34 mouse cellular contexts compared by ENCODE assay signal in genomic region chr11:17743821-17744220, GRCm38 (mm10).
"Had no signal": no experiment of that assay in that cellular context is flagged by ENCODE, and none has a peak within 500 bp of the region (broad histone marks: within the 10 kb centered on the region; RNA-seq: fewer than 3 reads in every experiment).

No protein-coding gene starts in this region.

- H3K27ac ChIP-seq: heart, embryonic 13.5 days; heart, embryonic 15.5 days; hindbrain, embryonic 10.5 days; hindbrain, embryonic 12.5 days; hindbrain, embryonic 13.5 days; hindbrain, embryonic 14.5 days; hindbrain, embryonic 15.5 days; hindbrain, postnatal 0 days; intestine, embryonic 15.5 days; kidney, embryonic 15.5 days; kidney, postnatal 0 days; layer of hippocampus, adult 2 months; left cerebral cortex, adult 2 months had no signal

- H3K4me1 ChIP-seq: heart, embryonic 12.5 days; heart, embryonic 13.5 days; heart, embryonic 15.5 days; hindbrain, embryonic 10.5 days; hindbrain, embryonic 12.5 days; hindbrain, embryonic 13.5 days; hindbrain, embryonic 15.5 days; intestine, embryonic 15.5 days; kidney, embryonic 15.5 days had no signal

- H3K36me3 ChIP-seq: heart, embryonic 12.5 days; heart, embryonic 13.5 days; heart, embryonic 15.5 days; hindbrain, embryonic 10.5 days; hindbrain, embryonic 12.5 days; hindbrain, embryonic 13.5 days; hindbrain, embryonic 15.5 days; intestine, embryonic 15.5 days; kidney, embryonic 15.5 days had no signal

- ATAC-seq: hindbrain, embryonic 16.5 days; hindbrain, postnatal 0 days; inflammation-experienced regulatory T-cells, adult 6 months; intestine, embryonic 15.5 days; intestine, embryonic 16.5 days; intestine, postnatal 0 days had no signal

- H3K9ac ChIP-seq: heart, embryonic 12.5 days; heart, embryonic 13.5 days; heart, embryonic 15.5 days; hindbrain, embryonic 12.5 days; hindbrain, embryonic 13.5 days; hindbrain, embryonic 14.5 days; hindbrain, embryonic 15.5 days; intestine, embryonic 15.5 days; kidney, embryonic 15.5 days had no signal

- H3K27me3 ChIP-seq: heart, embryonic 12.5 days; heart, embryonic 13.5 days; heart, embryonic 15.5 days; hindbrain, embryonic 12.5 days; hindbrain, embryonic 13.5 days; hindbrain, embryonic 15.5 days; intestine, embryonic 15.5 days; kidney, embryonic 15.5 days had no signal

- DNase-seq: heart, postnatal 10 days; heart, postnatal 14 days; heart, postnatal 36 days; heart, postnatal 4 days; kidney, adult 18-20 months; kidney, adult 2 months; kidney, adult 8-10 months; kidney, adult 9 months; kidney, postnatal 10 days; kidney, postnatal 14 days; kidney, postnatal 25 days; kidney, postnatal 36 days; kidney, postnatal 4 days; layer of hippocampus, adult 9-11 months; layer of hippocampus, postnatal 36 days had no signal

- H3K9me3 ChIP-seq: heart, embryonic 12.5 days; heart, embryonic 15.5 days; hindbrain, embryonic 10.5 days; hindbrain, embryonic 12.5 days; hindbrain, embryonic 13.5 days; hindbrain, embryonic 15.5 days; intestine, embryonic 15.5 days; kidney, embryonic 15.5 days had no signal

- H3K4me3 ChIP-seq: heart, embryonic 12.5 days; heart, embryonic 13.5 days; heart, embryonic 15.5 days; hindbrain, embryonic 10.5 days; hindbrain, embryonic 12.5 days; hindbrain, embryonic 13.5 days; hindbrain, embryonic 15.5 days; intestine, embryonic 15.5 days; kidney, embryonic 15.5 days; layer of hippocampus, adult 2 months; left cerebral cortex, adult 2 months had no signal

- H3K4me2 ChIP-seq: heart, embryonic 11.5 days; heart, embryonic 12.5 days; heart, embryonic 13.5 days; heart, embryonic 15.5 days; hindbrain, embryonic 12.5 days; hindbrain, embryonic 13.5 days; hindbrain, embryonic 14.5 days; hindbrain, embryonic 15.5 days; intestine, embryonic 15.5 days; kidney, embryonic 15.5 days had no signal
